Mouse (Mus musculus) heart, embryonic 13.5 days (tissue): ENCODE data around the gene Nfic. TPM values are rescaled to one million over a fixed set of nuclear protein-coding genes. Genes with fewer than 3 reads are reported as not detected.

ENCODE experiments used
- ATAC-seq: fragments of 200-750 bp; cut with Nextera tagmentation; 2 replicates; pipeline ENCODE4 v1.8.0; 2017; ENCODE audit warnings: moderate TSS enrichment; ENCODE audit not compliant: insufficient number of reproducible peaks, low FRiP score, low TSS enrichment; ENCODE audit errors: extremely low read depth
- H3K27ac ChIP-seq: fragments of 300-500 bp; sonication (generic); replicated peaks from 2 replicates; pipeline ENCODE4 v1.5.1; 2015; ENCODE audit warnings: moderate library complexity, mild to moderate bottlenecking, inconsistent platforms
- H3K27me3 ChIP-seq: fragments of 300-500 bp; sonication (generic); replicated peaks from 2 replicates; pipeline ENCODE4 v1.6.1; 2015; ENCODE audit warnings: mild to moderate bottlenecking, inconsistent platforms
- H3K36me3 ChIP-seq: fragments of 300-500 bp; sonication (generic); 2 replicates; pipeline ENCODE4 v1.6.1; 2015; ENCODE audit warnings: mild to moderate bottlenecking, inconsistent platforms
- H3K4me1 ChIP-seq: fragments of 300-500 bp; sonication (generic); 2 replicates; pipeline ENCODE4 v1.6.1; 2015; ENCODE audit warnings: inconsistent platforms
- H3K4me2 ChIP-seq: fragments of 300-500 bp; sonication (generic); 2 replicates; pipeline ENCODE4 v1.6.1; 2015; ENCODE audit warnings: inconsistent platforms, mild to moderate bottlenecking, moderate library complexity
- H3K4me3 ChIP-seq: fragments of 300-500 bp; sonication (generic); 2 replicates; pipeline ENCODE4 v1.5.1; 2015; ENCODE audit warnings: moderate library complexity, mild to moderate bottlenecking, inconsistent platforms
- H3K9ac ChIP-seq: fragments of 300-500 bp; sonication (generic); 2 replicates; pipeline ENCODE4 v1.6.1; 2015; ENCODE audit warnings: inconsistent platforms, mild to moderate bottlenecking, moderate library complexity
- H3K9me3 ChIP-seq: fragments of 300-500 bp; sonication (generic); 2 replicates; pipeline ENCODE4 v1.6.1; 2016; ENCODE audit warnings: inconsistent platforms
- WGBS: fragments of 180-500 bp; shearing (Covaris S2); methylation state at CpG from one replicate; pipeline ENCODE4 v1.1.7; 2015; ENCODE audit warnings: mixed read lengths; 5-methylcytosine and 5-hydroxymethylcytosine counted together
- microRNA-seq: library from miRNA; unstranded; fragments of <30 nt; microRNA quantifications from one replicate; pipeline ENCODE4, GENCODE M21; 2016
- polyA plus RNA-seq: library from polyadenylated mRNA; unstranded; fragments of >200 nt; fragmentation: Nextera tagmentation; extraction: Ambion mirVana; gene quantifications from 2 replicates; pipeline ENCODE4 v1.2.1, GENCODE M21; 2015

The Nfic gene
- polyA plus RNA-seq, 1 experiment from 2014 or later, result 57.4 TPM

DNA sequence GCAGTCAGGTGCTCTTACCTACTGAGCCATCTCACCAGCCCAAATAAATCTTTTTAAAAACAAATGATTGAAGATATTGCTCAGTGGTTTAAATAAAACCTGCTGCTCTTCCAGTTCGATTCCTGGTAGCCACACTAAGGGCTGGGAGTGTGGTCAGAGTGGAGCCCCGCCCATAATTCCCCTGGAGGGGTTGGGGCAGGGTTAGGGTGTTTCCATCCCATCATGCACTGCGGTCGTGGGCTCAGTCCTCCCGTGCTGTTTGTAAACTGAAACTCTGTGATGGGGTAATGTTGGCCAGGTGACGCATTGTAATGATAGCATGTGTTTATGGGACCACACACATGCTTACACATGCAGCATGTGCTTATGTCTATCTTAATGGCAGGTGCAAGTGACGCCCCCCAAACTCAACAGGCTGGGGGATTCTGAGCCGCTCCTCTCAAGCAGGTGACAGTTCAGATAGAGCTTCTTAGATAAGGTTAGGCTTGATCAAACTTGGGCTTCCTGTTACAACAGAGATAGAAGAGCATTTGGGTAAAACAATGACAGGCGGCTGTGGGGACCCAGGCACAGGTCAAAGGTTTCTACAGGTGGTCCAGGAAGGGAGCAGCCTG, 103.7 kb downstream of the Nfic start:
- Histone ChIP-seq H3K4me2 (peak overlapping the region; percentile 66), H3K9ac (peak overlapping the region; percentile 52)

DNA sequence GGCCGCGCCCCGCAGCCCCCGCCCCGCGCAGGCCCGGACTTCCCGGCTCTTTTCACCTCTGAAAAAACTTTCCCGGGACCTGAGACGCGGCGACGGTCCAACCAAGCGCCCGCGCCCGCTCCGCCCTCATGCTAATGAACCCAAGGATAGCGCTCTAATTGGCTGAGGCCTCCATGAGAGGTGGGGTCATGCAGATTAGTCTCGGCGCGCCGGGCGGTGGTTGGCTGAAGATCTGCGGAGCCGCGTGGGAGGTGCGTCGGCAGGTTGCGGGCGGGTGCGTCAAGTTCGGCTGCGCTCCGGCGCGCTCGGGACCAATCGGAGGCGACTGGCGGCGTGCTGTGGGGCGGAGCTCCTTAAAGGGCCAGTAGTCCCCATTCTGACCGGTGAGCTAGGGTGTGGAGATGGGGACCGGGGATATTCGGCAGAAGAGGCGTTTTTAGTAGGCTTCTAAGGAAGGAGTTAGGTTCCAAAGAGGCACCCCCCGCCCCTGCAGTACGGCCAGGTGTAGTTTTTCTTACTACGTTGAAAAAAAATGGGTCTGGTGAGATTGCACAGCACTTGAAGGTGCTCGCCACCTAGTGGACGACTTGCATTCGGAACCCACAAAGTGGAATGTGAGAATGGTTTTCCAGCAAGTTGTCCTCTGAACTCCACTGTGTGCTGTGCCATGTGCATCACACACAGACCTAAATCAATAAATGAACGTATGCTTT, 104.9 kb downstream of the Nfic start, which contains the start of gene Hmg20b:
TSS of gene Hmg20b (minus strand) at position 130 of the 713 bp plus-strand sequence.
- Histone ChIP-seq H3K4me3 (peak within 1 kb of the TSS; percentile 86), H3K27ac (peak within 1 kb of the TSS; percentile 88), H3K27me3 (peaks cover 6% of the 10 kb centered on the region; the same call in 1 of the 2 replicates), H3K4me1 (peaks cover 49% of the 10 kb centered on the region), H3K9ac (peak within 1 kb of the TSS; percentile 97), H3K36me3 (peaks cover 29% of the 10 kb centered on the region), H3K9me3 (no peaks in the 10 kb centered on the region), H3K4me2 (peak within 1 kb of the TSS; percentile 92)
- peak; percentile 91 for ATAC-seq
- WGBS, result under 1% methylated on average over 54 of the region's 54 CpGs

More for the DNA sequence above, 103.7 kb downstream of the Nfic start:
- 15% methylated on average over 9 of the region's 9 CpGs for WGBS
- Histone ChIP-seq H3K27me3 (no peaks in the 10 kb centered on the region), H3K27ac (peak overlapping the region; percentile 39; the same call in 1 of the 2 replicates), H3K4me1 (peaks cover 47% of the 10 kb centered on the region), H3K4me3 (0 out of 2 replicates have a peak overlapping the region, but pooled peaks have one; percentile 4), H3K9me3 (no peaks in the 10 kb centered on the region), H3K36me3 (peaks cover 18% of the 10 kb centered on the region)
- ATAC-seq, result no peak

GRCm38 (mm10) chr10:81349961-81350350, 105.5 kb downstream of the Nfic start:
- Histone ChIP-seq H3K9me3 (no peaks in the 10 kb centered on the region), H3K4me1 (peaks cover 51% of the 10 kb centered on the region), H3K27me3 (peaks cover 11% of the 10 kb centered on the region), H3K9ac (peak overlapping the region; percentile 97), H3K36me3 (peaks cover 34% of the 10 kb centered on the region), H3K4me3 (peak overlapping the region; percentile 86), H3K27ac (peak overlapping the region; percentile 88), H3K4me2 (peak overlapping the region; percentile 92)
- ATAC-seq, result no peak
- 2% methylated on average over 29 of the region's 29 CpGs for WGBS

DNA sequence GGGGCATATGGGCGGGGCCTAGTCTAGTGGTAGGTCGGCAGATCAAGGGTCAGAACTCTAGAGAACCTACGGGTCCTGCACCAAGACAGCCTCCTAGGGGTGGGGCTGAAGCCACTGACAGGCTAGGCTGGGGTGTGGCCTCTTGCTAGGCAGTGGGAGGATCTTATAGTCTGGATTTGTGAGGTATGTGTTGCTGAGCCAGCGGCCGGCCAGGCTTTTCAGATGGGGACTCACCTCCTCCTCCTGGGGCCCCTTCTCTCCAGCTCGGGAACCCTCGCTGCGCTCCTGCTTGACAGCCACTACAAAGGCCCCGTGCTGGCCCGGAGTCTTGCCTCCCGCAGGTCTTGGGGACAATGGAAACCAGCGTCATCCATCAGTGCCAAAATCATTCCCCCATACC, 106.3 kb downstream of the Nfic start:
- 10% methylated on average over 12 of the region's 12 CpGs for WGBS
- Histone ChIP-seq H3K27ac (peak overlapping the region; percentile 88), H3K4me2 (peak overlapping the region; percentile 92), H3K9ac (peak overlapping the region; percentile 97), H3K4me3 (peak overlapping the region; percentile 86), H3K9me3 (no peaks in the 10 kb centered on the region), H3K4me1 (peaks cover 57% of the 10 kb centered on the region), H3K27me3 (peaks cover 18% of the 10 kb centered on the region), H3K36me3 (peaks cover 34% of the 10 kb centered on the region)
- ATAC-seq, result no peak

- Histone ChIP-seq H3K4me1 (peaks cover 63% of the 10 kb centered on the region), H3K9ac (peak overlapping the region; percentile 71), H3K4me3 (peak overlapping the region; percentile 36), H3K36me3 (peaks cover 34% of the 10 kb centered on the region), H3K9me3 (no peaks in the 10 kb centered on the region), H3K27ac (peak overlapping the region; percentile 59; the same call in 1 of the 2 replicates), H3K27me3 (peaks cover 43% of the 10 kb centered on the region), H3K4me2 (peak overlapping the region; percentile 66)
- 12% methylated on average over 55 of the region's 55 CpGs for WGBS
- ATAC-seq, result no peak
These were observed 108.9 kb downstream of the Nfic start for GRCm38 (mm10) chr10:81346453-81347067.

Small RNA genes lying within 50 kb of the gene (microRNA-seq; reads per million reads assigned to microRNA genes)
- gene Gm25595 (not detected), gene Mir1191b (1.6 reads per million), gene Mir6913 (0.61 reads per million)

Other genes starting within 250 kb of the Nfic start
- 0.43 and 0.53 TPM in 2 replicates for gene Atcay, start 224.8 kb downstream of the Nfic start, polyA plus RNA-seq
- gene Zfr2, start 222.5 kb downstream of the Nfic start, polyA plus RNA-seq, result 4.1 and 6.5 TPM in 2 replicates
- gene Matk, start 202.7 kb downstream of the Nfic start, polyA plus RNA-seq, result 1.6 and 1.9 TPM in 2 replicates
- gene Mrpl54, start 188.7 kb downstream of the Nfic start, polyA plus RNA-seq, result 244 and 260 TPM in 2 replicates
- gene Apba3, start 188.7 kb downstream of the Nfic start, polyA plus RNA-seq, result 45.4 and 51.4 TPM in 2 replicates
- gene Tjp3, start 164.1 kb downstream of the Nfic start, polyA plus RNA-seq, result 2.2 and 2.4 TPM in 2 replicates
- gene Pip5k1c, start 162.7 kb downstream of the Nfic start, polyA plus RNA-seq, result 31.0 and 32.0 TPM in 2 replicates
- gene Cactin, start 134.5 kb downstream of the Nfic start, polyA plus RNA-seq, result 25.6 and 28.2 TPM in 2 replicates
- gene Tbxa2r, start 126.9 kb downstream of the Nfic start, polyA plus RNA-seq, result 13.6 and 14.7 TPM in 2 replicates
- 0.06 TPM in 1 of 2 replicates, not detected in the other for gene Gipc3, start 112.4 kb downstream of the Nfic start, polyA plus RNA-seq
- 81.9 and 90.9 TPM in 2 replicates for gene Hmg20b, start 105.2 kb downstream of the Nfic start, polyA plus RNA-seq
- 10.7 and 11.1 TPM in 2 replicates for gene Mfsd12, start 98.1 kb downstream of the Nfic start, polyA plus RNA-seq
- 0.98 and 1.1 TPM in 2 replicates for gene 4930404N11Rik, start 89.8 kb downstream of the Nfic start, polyA plus RNA-seq
- 72.2 and 78.1 TPM in 2 replicates for gene Fzr1, start 77.1 kb downstream of the Nfic start, polyA plus RNA-seq
- gene Dohh, start 71.2 kb downstream of the Nfic start, polyA plus RNA-seq, result 69.7 and 73.6 TPM in 2 replicates
- gene Gm48551, start 71.2 kb downstream of the Nfic start, polyA plus RNA-seq, result 2.1 and 2.3 TPM in 2 replicates
- 0.82 and 1.1 TPM in 2 replicates for gene Gm48552, start 66.6 kb downstream of the Nfic start, polyA plus RNA-seq
- gene Smim24, start 62.6 kb downstream of the Nfic start, polyA plus RNA-seq, result 2.7 and 3.1 TPM in 2 replicates
- 0.15 and 0.16 TPM in 2 replicates for gene Celf5, start 27.1 kb upstream of the Nfic start, polyA plus RNA-seq
- 51.7 and 53.8 TPM in 2 replicates for gene Ncln, start 40.8 kb upstream of the Nfic start, polyA plus RNA-seq
- gene S1pr4, start 44.5 kb upstream of the Nfic start, polyA plus RNA-seq, result 0.53 and 0.62 TPM in 2 replicates
- 1.5 and 2.0 TPM in 2 replicates for gene Gna15, start 68.6 kb upstream of the Nfic start, polyA plus RNA-seq
- 59.0 and 62.7 TPM in 2 replicates for gene Gna11, start 89.6 kb upstream of the Nfic start, polyA plus RNA-seq
- 629 and 649 TPM in 2 replicates for gene Aes, start 103.9 kb upstream of the Nfic start, polyA plus RNA-seq
- 23.4 and 26.4 TPM in 2 replicates for gene Tle2, start 118.9 kb upstream of the Nfic start, polyA plus RNA-seq
- 30.1 and 30.4 TPM in 2 replicates for gene Tle6, start 145.4 kb upstream of the Nfic start, polyA plus RNA-seq
- gene BC025920, start 150.6 kb upstream of the Nfic start, polyA plus RNA-seq, result 0.44 and 0.64 TPM in 2 replicates
- 24.6 and 25.6 TPM in 2 replicates for gene Sirt6, start 172.2 kb upstream of the Nfic start, polyA plus RNA-seq
- gene Ankrd24, start 172.9 kb upstream of the Nfic start, polyA plus RNA-seq, result 10.3 and 10.6 TPM in 2 replicates
- 3.1 and 3.4 TPM in 2 replicates for gene Gm10778, start 193.4 kb upstream of the Nfic start, polyA plus RNA-seq
- gene Zfp433, start 249.2 kb upstream of the Nfic start, polyA plus RNA-seq, result 8.3 and 8.9 TPM in 2 replicates